Mouse (Mus musculus) cerebellum, adult 2 months (tissue): ENCODE data around the gene Gm20547. TPM values are rescaled to one million over a fixed set of nuclear protein-coding genes. Genes with fewer than 3 reads are reported as not detected.
"Not testable (repeated sequence)": the region's sequence is repeated elsewhere in the genome, so short reads cannot be mapped to it uniquely, and the experiment has no call there.

ENCODE experiments used
- DNase-seq, 2 experiments: peaks; one replicate each; pipeline ENCODE4 v3.0.0; 2021
- H3K27ac ChIP-seq: fragments of 200-500 bp; 2 replicates; pipeline ENCODE4 v1.5.1; 2012; ENCODE audit warnings: low read length, control low read depth, inconsistent platforms; ENCODE audit not compliant: insufficient read depth
- H3K27me3 ChIP-seq: fragments of 200-500 bp; 2 replicates; pipeline ENCODE4 v1.6.1; 2012; ENCODE audit warnings: inconsistent platforms, mild to moderate bottlenecking, low read length, moderate library complexity; ENCODE audit not compliant: control insufficient read depth, insufficient read depth
- H3K4me1 ChIP-seq: fragments of 200-500 bp; 2 replicates; pipeline ENCODE4 v1.6.1; 2011; ENCODE audit warnings: low read length; ENCODE audit not compliant: control insufficient read depth, insufficient read depth
- H3K4me3 ChIP-seq: fragments of 200-500 bp; replicated peaks from 2 replicates; pipeline ENCODE3; 2011; ENCODE audit warnings: mild to moderate bottlenecking, low read depth, low read length, control low read depth; ENCODE audit not compliant: insufficient read depth
- CTCF ChIP-seq: fragments of 200-500 bp; IDR thresholded peaks from 2 replicates; pipeline ENCODE4 v1.5.1; 2011; ENCODE audit warnings: low read depth, mild to moderate bottlenecking, control low read depth, low read length, moderate library complexity, borderline replicate concordance; ENCODE audit not compliant: insufficient read depth
- POLR2A ChIP-seq: fragments of 200-500 bp; IDR thresholded peaks from 2 replicates; pipeline ENCODE4 v1.6.1; 2011; ENCODE audit warnings: low read length, control low read depth, borderline replicate concordance; ENCODE audit not compliant: insufficient read depth
- WGBS: fragments of 180-500 bp; shearing (Covaris S2); methylation state at CpG from one replicate; pipeline ENCODE4 v1.1.7; 2018; 5-methylcytosine and 5-hydroxymethylcytosine counted together
- polyA plus RNA-seq: library from polyadenylated mRNA; depleted of rRNA; stranded (reverse); fragments of >200 nt; gene quantifications from 2 replicates; pipeline ENCODE4 v1.2.3, GENCODE M21; 2012

Gene Gm20547
- polyA plus RNA-seq, 1 experiment = 0.08 TPM

- Histone ChIP-seq H3K27ac (no peak overlapping the region), H3K4me1 (no peaks in the 10 kb centered on the region), H3K4me3 (no peak overlapping the region), H3K27me3 (no peaks in the 10 kb centered on the region)
- 78% methylated on average over 5 of the region's 5 CpGs for WGBS
- no peak for DNase-seq
- TF ChIP-seq POLR2A (no peak), CTCF (no peak)
Observed at GRCm38 (mm10) chr17:34916316-34916715, 34.5 kb upstream of the Gm20547 start.

- H3K27me3 ChIP-seq = no peaks in the 10 kb centered on the region
- TF ChIP-seq POLR2A = no peak
- peak; percentile 4; the same call in 1 of the 2 replicates for TF ChIP-seq CTCF
- H3K4me1 ChIP-seq = 0 out of 2 replicates have a peak, but pooled peaks cover 4% of the 10 kb centered on the region
- DNase-seq = no peak
- 29% methylated on average over 11 of the region's 11 CpGs for WGBS
- H3K27ac ChIP-seq = no peak overlapping the region
- H3K4me3 ChIP-seq = no peak overlapping the region
Observed at GRCm38 (mm10) chr17:34915410-34915831, 33.6 kb upstream of the Gm20547 start.

GRCm38 (mm10) chr17:34913930-34914665, 32.3 kb upstream of the Gm20547 start, which contains the start of gene Slc44a4:
Gene Slc44a4 (plus strand): TSS chr17:34914466.
- no peaks in the 10 kb centered on the region for H3K27me3 ChIP-seq
- TF ChIP-seq POLR2A (no peak), CTCF (no peak)
- H3K27ac ChIP-seq = no peak within 1 kb of the TSS
- DNase-seq = no peak
- 0 out of 2 replicates have a peak, but pooled peaks cover 4% of the 10 kb centered on the region for H3K4me1 ChIP-seq
- H3K4me3 ChIP-seq = no peak within 1 kb of the TSS
- WGBS = 42% methylated on average over 18 of the region's 18 CpGs

- WGBS = 33% methylated on average over 5 of the region's 5 CpGs
Observed at GRCm38 (mm10) chr17:34911945-34912351, 30.1 kb upstream of the Gm20547 start.

GRCm38 (mm10) chr17:34910982-34911381, 29.1 kb upstream of the Gm20547 start:
- 0 out of 2 replicates have a peak, but pooled peaks cover 4% of the 10 kb centered on the region for H3K4me1 ChIP-seq
- H3K27ac ChIP-seq = no peak overlapping the region
- DNase-seq = no peak
- TF ChIP-seq POLR2A = no peak
- no peak for TF ChIP-seq CTCF
- H3K4me3 ChIP-seq = no peak overlapping the region
- H3K27me3 ChIP-seq = no peaks in the 10 kb centered on the region
- 58% methylated on average over 10 of the region's 10 CpGs for WGBS

More at GRCm38 (mm10) chr17:34911945-34912351, 30.1 kb upstream of the Gm20547 start:
- peak; percentile 85 for TF ChIP-seq CTCF
- TF ChIP-seq POLR2A = no peak
- 0 out of 2 replicates have a peak, but pooled peaks cover 4% of the 10 kb centered on the region for H3K4me1 ChIP-seq
- H3K27ac ChIP-seq = no peak overlapping the region
- DNase-seq = peak; percentile 54 to 75
- H3K27me3 ChIP-seq = no peaks in the 10 kb centered on the region
- no peak overlapping the region for H3K4me3 ChIP-seq

- no peak for TF ChIP-seq POLR2A
- 89% methylated on average over 9 of the region's 9 CpGs for WGBS
Observed at GRCm38 (mm10) chr17:34902895-34903294, 21.1 kb upstream of the Gm20547 start.

GRCm38 (mm10) chr17:34901948-34902347, 20.1 kb upstream of the Gm20547 start:
- not testable (repeated sequence) for H3K4me1 ChIP-seq, DNase-seq, H3K4me3 ChIP-seq, H3K27me3 ChIP-seq, H3K27ac ChIP-seq
- 84% methylated on average over 10 of the region's 10 CpGs for WGBS

More at GRCm38 (mm10) chr17:34902895-34903294, 21.1 kb upstream of the Gm20547 start:
- H3K4me1 ChIP-seq = no peaks in the 10 kb centered on the region; the same call in 1 of the 2 replicates
- H3K4me3 ChIP-seq = no peak overlapping the region
- no peaks in the 10 kb centered on the region for H3K27me3 ChIP-seq
- H3K27ac ChIP-seq = no peak overlapping the region
- no peak for DNase-seq

DNA sequence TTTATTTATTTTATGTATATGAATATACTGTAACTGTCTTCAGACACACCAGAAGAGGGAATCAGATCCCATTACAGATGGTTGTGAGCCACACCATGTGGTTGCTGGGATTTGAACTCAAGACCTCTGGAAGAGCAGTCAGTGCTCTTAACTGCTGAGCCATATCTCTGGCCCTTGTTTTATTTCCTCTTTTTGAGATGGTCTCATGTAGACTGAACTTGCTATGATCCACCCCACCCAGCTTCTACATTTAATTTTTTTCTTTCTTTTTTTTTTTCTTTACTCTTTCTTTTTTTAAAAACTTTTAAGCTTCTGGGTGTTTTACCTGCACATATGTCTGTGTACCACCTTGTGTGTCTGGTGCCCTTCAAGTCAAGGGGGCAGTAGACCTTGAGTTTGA, 19.0 kb upstream of the Gm20547 start:
- H3K27ac ChIP-seq, H3K4me3 ChIP-seq, DNase-seq, H3K27me3 ChIP-seq, H3K4me1 ChIP-seq: not testable (repeated sequence)

GRCm38 (mm10) chr17:34899890-34900243, 18.0 kb upstream of the Gm20547 start:
- no peaks in the 10 kb centered on the region for H3K27me3 ChIP-seq
- 0 out of 2 replicates have a peak overlapping the region, but pooled peaks have one; percentile 3 for H3K27ac ChIP-seq
- H3K4me3 ChIP-seq = peak overlapping the region; percentile 97
- TF ChIP-seq CTCF = no peak
- no peak for TF ChIP-seq POLR2A
- H3K4me1 ChIP-seq = peaks cover 4% of the 10 kb centered on the region
- no peak for DNase-seq
- under 1% methylated on average over 5 of the region's 5 CpGs for WGBS
